Mouse (Mus musculus): ENCODE results near the gene Pkhd1. TPM values are rescaled to one million over a fixed set of nuclear protein-coding genes. Genes with fewer than 3 reads are reported as not detected.

The Pkhd1 gene
- polyA plus RNA-seq, 1 experiment from 2014 or later: 0.04 TPM

DNA sequence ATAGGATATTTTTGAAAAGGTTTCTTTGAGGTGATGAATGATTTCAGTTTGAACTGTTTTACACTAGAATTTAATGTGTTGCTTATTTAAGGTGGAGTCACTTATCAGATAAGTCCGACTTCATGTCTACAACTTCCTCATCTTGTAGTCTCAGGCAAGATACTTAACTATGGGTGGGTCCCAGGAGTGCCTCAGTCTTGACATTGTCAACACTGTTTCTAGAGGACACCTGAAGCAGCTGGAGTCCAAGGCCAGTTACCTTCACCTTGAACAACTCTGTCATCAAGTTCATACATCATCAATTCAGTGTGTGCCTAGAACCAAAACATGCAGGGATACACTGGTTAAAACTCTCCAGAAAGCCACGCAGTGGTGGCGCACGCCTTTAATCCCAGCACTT, 5.5 kb upstream of the Pkhd1 start:
- Histone ChIP-seq H3K9me3 (ENCODE audit: control insufficient read depth, low read length) (no peaks in the 10 kb centered on the region), H3K36me3 (ENCODE audit: control insufficient read depth, insufficient read depth, low read length) (no peaks in the 10 kb centered on the region), H3K27me3 (ENCODE audit: control insufficient read depth, insufficient read depth, low read length) (no peaks in the 10 kb centered on the region), H3K4me2 (ENCODE audit: low read depth) (no peak overlapping the region), H3K9ac (ENCODE audit: low read length) (no peak overlapping the region), H3K27ac (ENCODE audit: low read depth, low read length) (no peak overlapping the region), H3K4me1 (ENCODE audit: control insufficient read depth, insufficient read depth, low read length) (no peaks in the 10 kb centered on the region), H3K4me3 (ENCODE audit: low read depth, low read length) (no peak overlapping the region)
- DNase-seq (ENCODE audit: low spot score) (no peak), ATAC-seq (ENCODE audit: insufficient read depth, low FRiP score, low TSS enrichment) (no peak)
- 93% methylated on average over 4 of the region's 4 CpGs for WGBS

GRCm38 (mm10) chr1:20620611-20621010, 2.7 kb upstream of the Pkhd1 start:
- H3K4me3 ChIP-seq (ENCODE audit: low read depth, low read length): no peak overlapping the region
- DNase-seq (ENCODE audit: low spot score): no peak
- no peaks in the 10 kb centered on the region for H3K36me3 ChIP-seq (ENCODE audit: control insufficient read depth, insufficient read depth, low read length)
- no peak overlapping the region for H3K9ac ChIP-seq (ENCODE audit: low read length)
- 77% methylated on average over 2 of the region's 2 CpGs for WGBS
- H3K9me3 ChIP-seq (ENCODE audit: control insufficient read depth, low read length): no peaks in the 10 kb centered on the region
- ATAC-seq (ENCODE audit: insufficient read depth, low FRiP score, low TSS enrichment): no peak
- H3K4me2 ChIP-seq (ENCODE audit: low read depth): no peak overlapping the region
- H3K27ac ChIP-seq (ENCODE audit: low read depth, low read length): no peak overlapping the region
- no peaks in the 10 kb centered on the region for H3K27me3 ChIP-seq (ENCODE audit: control insufficient read depth, insufficient read depth, low read length)
- no peaks in the 10 kb centered on the region for H3K4me1 ChIP-seq (ENCODE audit: control insufficient read depth, insufficient read depth, low read length)

GRCm38 (mm10) chr1:20619363-20619762, 1.5 kb upstream of the Pkhd1 start:
- H3K4me1 ChIP-seq (ENCODE audit: control insufficient read depth, insufficient read depth, low read length): no peaks in the 10 kb centered on the region
- H3K9ac ChIP-seq (ENCODE audit: low read length): no peak overlapping the region
- 66% methylated on average over 3 of the region's 3 CpGs for WGBS
- H3K9me3 ChIP-seq (ENCODE audit: control insufficient read depth, low read length): no peaks in the 10 kb centered on the region
- no peak overlapping the region for H3K4me3 ChIP-seq (ENCODE audit: low read depth, low read length)
- no peaks in the 10 kb centered on the region for H3K27me3 ChIP-seq (ENCODE audit: control insufficient read depth, insufficient read depth, low read length)
- no peak overlapping the region for H3K27ac ChIP-seq (ENCODE audit: low read depth, low read length)
- ATAC-seq (ENCODE audit: insufficient read depth, low FRiP score, low TSS enrichment): no peak
- no peaks in the 10 kb centered on the region for H3K36me3 ChIP-seq (ENCODE audit: control insufficient read depth, insufficient read depth, low read length)
- DNase-seq (ENCODE audit: low spot score): no peak
- no peak overlapping the region for H3K4me2 ChIP-seq (ENCODE audit: low read depth)

- H3K4me3 ChIP-seq (ENCODE audit: low read depth, low read length): no peak overlapping the region
- no peaks in the 10 kb centered on the region for H3K27me3 ChIP-seq (ENCODE audit: control insufficient read depth, insufficient read depth, low read length)
- H3K4me2 ChIP-seq (ENCODE audit: low read depth): no peak overlapping the region
- H3K4me1 ChIP-seq (ENCODE audit: control insufficient read depth, insufficient read depth, low read length): no peaks in the 10 kb centered on the region
- H3K27ac ChIP-seq (ENCODE audit: low read depth, low read length): no peak overlapping the region
- ATAC-seq (ENCODE audit: insufficient read depth, low FRiP score, low TSS enrichment) (no peak), DNase-seq (ENCODE audit: low spot score) (peak; percentile 51)
- H3K36me3 ChIP-seq (ENCODE audit: control insufficient read depth, insufficient read depth, low read length): no peaks in the 10 kb centered on the region
- 33% methylated on average over 7 of the region's 7 CpGs for WGBS
- H3K9ac ChIP-seq (ENCODE audit: low read length): no peak overlapping the region
- H3K9me3 ChIP-seq (ENCODE audit: control insufficient read depth, low read length): no peaks in the 10 kb centered on the region
Measured at GRCm38 (mm10) chr1:20612643-20613042, 5.2 kb downstream of the Pkhd1 start.

GRCm38 (mm10) chr1:20605489-20605888, 12.4 kb downstream of the Pkhd1 start:
- Histone ChIP-seq H3K9ac (ENCODE audit: low read length) (no peak overlapping the region), H3K9me3 (ENCODE audit: control insufficient read depth, low read length) (no peaks in the 10 kb centered on the region), H3K27ac (ENCODE audit: low read depth, low read length) (no peak overlapping the region), H3K4me2 (ENCODE audit: low read depth) (no peak overlapping the region), H3K27me3 (ENCODE audit: control insufficient read depth, insufficient read depth, low read length) (no peaks in the 10 kb centered on the region), H3K4me3 (ENCODE audit: low read depth, low read length) (no peak overlapping the region), H3K4me1 (ENCODE audit: control insufficient read depth, insufficient read depth, low read length) (no peaks in the 10 kb centered on the region), H3K36me3 (ENCODE audit: control insufficient read depth, insufficient read depth, low read length) (no peaks in the 10 kb centered on the region)
- WGBS: 71% methylated on average over 2 of the region's 2 CpGs
- ATAC-seq (ENCODE audit: insufficient read depth, low FRiP score, low TSS enrichment) (no peak), DNase-seq (ENCODE audit: low spot score) (no peak)

GRCm38 (mm10) chr1:20590488-20590887, 27.4 kb downstream of the Pkhd1 start:
- 86% methylated on average over 5 of the region's 5 CpGs for WGBS
- Histone ChIP-seq H3K4me3 (ENCODE audit: low read depth, low read length) (no peak overlapping the region), H3K36me3 (ENCODE audit: control insufficient read depth, insufficient read depth, low read length) (no peaks in the 10 kb centered on the region), H3K9ac (ENCODE audit: low read length) (no peak overlapping the region), H3K27me3 (ENCODE audit: control insufficient read depth, insufficient read depth, low read length) (no peaks in the 10 kb centered on the region), H3K27ac (ENCODE audit: low read depth, low read length) (no peak overlapping the region), H3K4me1 (ENCODE audit: control insufficient read depth, insufficient read depth, low read length) (no peaks in the 10 kb centered on the region), H3K9me3 (ENCODE audit: control insufficient read depth, low read length) (no peaks in the 10 kb centered on the region), H3K4me2 (ENCODE audit: low read depth) (no peak overlapping the region)
- no peak for ATAC-seq (ENCODE audit: insufficient read depth, low FRiP score, low TSS enrichment)
- no peak for DNase-seq (ENCODE audit: low spot score)

- H3K27me3 ChIP-seq (ENCODE audit: control insufficient read depth, insufficient read depth, low read length): no peaks in the 10 kb centered on the region
- no peak overlapping the region for H3K4me2 ChIP-seq (ENCODE audit: low read depth)
- no peak overlapping the region for H3K27ac ChIP-seq (ENCODE audit: low read depth, low read length)
- H3K4me3 ChIP-seq (ENCODE audit: low read depth, low read length): no peak overlapping the region
- ATAC-seq (ENCODE audit: insufficient read depth, low FRiP score, low TSS enrichment): no peak
- no peak for DNase-seq (ENCODE audit: low spot score)
- no peaks in the 10 kb centered on the region for H3K9me3 ChIP-seq (ENCODE audit: control insufficient read depth, low read length)
- no peak overlapping the region for H3K9ac ChIP-seq (ENCODE audit: low read length)
- no peaks in the 10 kb centered on the region for H3K4me1 ChIP-seq (ENCODE audit: control insufficient read depth, insufficient read depth, low read length)
- H3K36me3 ChIP-seq (ENCODE audit: control insufficient read depth, insufficient read depth, low read length): no peaks in the 10 kb centered on the region
- 83% methylated on average over 5 of the region's 5 CpGs for WGBS
Measured at GRCm38 (mm10) chr1:20571469-20571868, 46.4 kb downstream of the Pkhd1 start.

GRCm38 (mm10) chr1:20569430-20569829, 48.4 kb downstream of the Pkhd1 start:
- H3K27ac ChIP-seq (ENCODE audit: low read depth, low read length): no peak overlapping the region
- no peaks in the 10 kb centered on the region for H3K36me3 ChIP-seq (ENCODE audit: control insufficient read depth, insufficient read depth, low read length)
- no peaks in the 10 kb centered on the region for H3K4me1 ChIP-seq (ENCODE audit: control insufficient read depth, insufficient read depth, low read length)
- H3K9ac ChIP-seq (ENCODE audit: low read length): no peak overlapping the region
- ATAC-seq (ENCODE audit: insufficient read depth, low FRiP score, low TSS enrichment) (no peak), DNase-seq (ENCODE audit: low spot score) (no peak)
- WGBS: 83% methylated on average over 3 of the region's 3 CpGs
- no peak overlapping the region for H3K4me2 ChIP-seq (ENCODE audit: low read depth)
- H3K27me3 ChIP-seq (ENCODE audit: control insufficient read depth, insufficient read depth, low read length): no peaks in the 10 kb centered on the region
- H3K9me3 ChIP-seq (ENCODE audit: control insufficient read depth, low read length): no peaks in the 10 kb centered on the region
- no peak overlapping the region for H3K4me3 ChIP-seq (ENCODE audit: low read depth, low read length)

DNA sequence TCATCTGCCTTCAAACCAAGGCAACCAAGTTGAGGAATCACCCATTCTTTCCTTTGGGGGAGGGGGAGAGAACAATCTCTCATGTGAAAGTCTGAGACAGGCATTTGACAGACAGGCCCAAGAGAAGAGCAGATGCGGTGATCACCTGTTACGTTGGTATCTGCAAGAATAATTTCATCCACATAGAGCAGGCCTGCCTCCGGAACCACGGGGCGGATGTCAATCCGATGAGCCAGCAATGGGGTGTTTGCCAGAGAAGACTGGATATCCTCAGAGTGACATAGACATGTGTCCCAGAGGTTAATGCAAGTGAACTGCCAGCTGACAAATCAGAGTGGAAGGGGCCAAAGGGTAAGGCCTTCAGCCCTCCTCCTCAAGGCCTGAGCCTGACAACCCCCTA, 59.4 kb downstream of the Pkhd1 start:
- no peak overlapping the region for H3K9ac ChIP-seq (ENCODE audit: low read length)
- H3K36me3 ChIP-seq (ENCODE audit: control insufficient read depth, insufficient read depth, low read length): no peaks in the 10 kb centered on the region
- no peak overlapping the region for H3K27ac ChIP-seq (ENCODE audit: low read depth, low read length)
- H3K4me2 ChIP-seq (ENCODE audit: low read depth): no peak overlapping the region
- H3K4me1 ChIP-seq (ENCODE audit: control insufficient read depth, insufficient read depth, low read length): no peaks in the 10 kb centered on the region
- H3K27me3 ChIP-seq (ENCODE audit: control insufficient read depth, insufficient read depth, low read length): no peaks in the 10 kb centered on the region
- no peak for DNase-seq (ENCODE audit: low spot score)
- H3K4me3 ChIP-seq (ENCODE audit: low read depth, low read length): no peak overlapping the region
- no peaks in the 10 kb centered on the region for H3K9me3 ChIP-seq (ENCODE audit: control insufficient read depth, low read length)
- WGBS: 89% methylated on average over 6 of the region's 6 CpGs
- no peak for ATAC-seq (ENCODE audit: insufficient read depth, low FRiP score, low TSS enrichment)
